Mouse (Mus musculus): ENCODE measurements around the gene L3mbtl3. TPM values are rescaled to one million over a fixed set of nuclear protein-coding genes. Genes with fewer than 3 reads are reported as not detected.

Gene L3mbtl3
- 4.0 and 4.3 TPM in 2 replicates for polyA plus RNA-seq (2012; ENCODE audit: insufficient read depth, insufficient read length, missing spikeins)

GRCm38 (mm10) chr10:26375790-26376545 lies at the start of gene L3mbtl3:
Gene L3mbtl3, minus strand, starts transcription at chr10:26375971.
- Histone ChIP-seq H3K4me3 (ENCODE audit: insufficient read depth, low read length) (peak within 1 kb of the TSS; percentile 69), H3K27ac (ENCODE audit: insufficient read depth, low read depth, low read length) (peak within 1 kb of the TSS; percentile 37), H3K4me1 (ENCODE audit: control insufficient read depth, insufficient read depth, low read length) (no peaks in the 10 kb centered on the region)
- no peak for TF ChIP-seq POLR2A (IDR thresholded peaks at IDR 0.05; ENCODE audit: borderline replicate concordance, low read depth, low read length)
- TF ChIP-seq CTCF (IDR thresholded peaks at IDR 0.05; ENCODE audit: low read depth, low read length): no peak

- no peak for TF ChIP-seq POLR2A (IDR thresholded peaks at IDR 0.05; ENCODE audit: borderline replicate concordance, low read depth, low read length)
- no peak for TF ChIP-seq CTCF (IDR thresholded peaks at IDR 0.05; ENCODE audit: low read depth, low read length)
- 0 out of 2 replicates have a peak, but pooled peaks cover 2% of the 10 kb centered on the region for H3K4me1 ChIP-seq (ENCODE audit: control insufficient read depth, insufficient read depth, low read length)
- no peak overlapping the region for H3K27ac ChIP-seq (ENCODE audit: insufficient read depth, low read depth, low read length)
- no peak overlapping the region for H3K4me3 ChIP-seq (ENCODE audit: insufficient read depth, low read length)
Observed at GRCm38 (mm10) chr10:26421168-26421567, 45.4 kb upstream of the L3mbtl3 start.

GRCm38 (mm10) chr10:26388656-26389055 lies 12.9 kb upstream of the L3mbtl3 start:
- no peak for TF ChIP-seq POLR2A (IDR thresholded peaks at IDR 0.05; ENCODE audit: borderline replicate concordance, low read depth, low read length)
- TF ChIP-seq CTCF (IDR thresholded peaks at IDR 0.05; ENCODE audit: low read depth, low read length): no peak

DNA sequence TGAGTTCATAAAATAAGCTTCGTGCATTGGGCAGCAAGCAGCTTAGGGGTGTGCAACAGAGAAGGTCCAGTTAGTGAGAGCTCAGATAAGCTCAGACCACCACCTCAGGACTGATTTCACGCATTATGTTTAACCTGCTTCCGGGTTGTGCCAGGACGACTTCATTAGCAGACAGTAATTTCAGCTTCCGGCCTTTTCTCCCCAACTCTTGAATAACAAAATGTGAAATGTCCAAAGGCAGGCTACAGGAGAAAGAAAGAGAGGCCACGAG lies 1.5 kb upstream of the L3mbtl3 start:
- H3K4me1 ChIP-seq (ENCODE audit: control insufficient read depth, insufficient read depth, low read length): no peaks in the 10 kb centered on the region
- H3K27ac ChIP-seq (ENCODE audit: insufficient read depth, low read depth, low read length): no peak overlapping the region
- H3K4me3 ChIP-seq (ENCODE audit: insufficient read depth, low read length): no peak overlapping the region
- TF ChIP-seq POLR2A (IDR thresholded peaks at IDR 0.05; ENCODE audit: borderline replicate concordance, low read depth, low read length) (no peak), CTCF (IDR thresholded peaks at IDR 0.05; ENCODE audit: low read depth, low read length) (no peak)

More at GRCm38 (mm10) chr10:26388656-26389055, 12.9 kb upstream of the L3mbtl3 start:
- no peak overlapping the region for H3K27ac ChIP-seq (ENCODE audit: insufficient read depth, low read depth, low read length)
- H3K4me1 ChIP-seq (ENCODE audit: control insufficient read depth, insufficient read depth, low read length): peaks cover 2% of the 10 kb centered on the region; the same call in 1 of the 2 replicates
- no peak overlapping the region for H3K4me3 ChIP-seq (ENCODE audit: insufficient read depth, low read length)

GRCm38 (mm10) chr10:26376546-26377331 lies 968 bp upstream of the L3mbtl3 start:
- Histone ChIP-seq H3K4me3 (ENCODE audit: insufficient read depth, low read length) (peak overlapping the region; percentile 63), H3K27ac (ENCODE audit: insufficient read depth, low read depth, low read length) (peak overlapping the region; percentile 4; the same call in 1 of the 2 replicates), H3K4me1 (ENCODE audit: control insufficient read depth, insufficient read depth, low read length) (no peaks in the 10 kb centered on the region)
- TF ChIP-seq POLR2A (IDR thresholded peaks at IDR 0.05; ENCODE audit: borderline replicate concordance, low read depth, low read length) (no peak), CTCF (IDR thresholded peaks at IDR 0.05; ENCODE audit: low read depth, low read length) (no peak)

- TF ChIP-seq CTCF (IDR thresholded peaks at IDR 0.05; ENCODE audit: low read depth, low read length) (no peak), POLR2A (IDR thresholded peaks at IDR 0.05; ENCODE audit: borderline replicate concordance, low read depth, low read length) (no peak)
- Histone ChIP-seq H3K4me3 (ENCODE audit: insufficient read depth, low read length) (peak overlapping the region; percentile 63), H3K27ac (ENCODE audit: insufficient read depth, low read depth, low read length) (peak overlapping the region; percentile 24; the same call in 1 of the 2 replicates)
Observed at GRCm38 (mm10) chr10:26375351-26375751, 420 bp downstream of the L3mbtl3 start.

DNA sequence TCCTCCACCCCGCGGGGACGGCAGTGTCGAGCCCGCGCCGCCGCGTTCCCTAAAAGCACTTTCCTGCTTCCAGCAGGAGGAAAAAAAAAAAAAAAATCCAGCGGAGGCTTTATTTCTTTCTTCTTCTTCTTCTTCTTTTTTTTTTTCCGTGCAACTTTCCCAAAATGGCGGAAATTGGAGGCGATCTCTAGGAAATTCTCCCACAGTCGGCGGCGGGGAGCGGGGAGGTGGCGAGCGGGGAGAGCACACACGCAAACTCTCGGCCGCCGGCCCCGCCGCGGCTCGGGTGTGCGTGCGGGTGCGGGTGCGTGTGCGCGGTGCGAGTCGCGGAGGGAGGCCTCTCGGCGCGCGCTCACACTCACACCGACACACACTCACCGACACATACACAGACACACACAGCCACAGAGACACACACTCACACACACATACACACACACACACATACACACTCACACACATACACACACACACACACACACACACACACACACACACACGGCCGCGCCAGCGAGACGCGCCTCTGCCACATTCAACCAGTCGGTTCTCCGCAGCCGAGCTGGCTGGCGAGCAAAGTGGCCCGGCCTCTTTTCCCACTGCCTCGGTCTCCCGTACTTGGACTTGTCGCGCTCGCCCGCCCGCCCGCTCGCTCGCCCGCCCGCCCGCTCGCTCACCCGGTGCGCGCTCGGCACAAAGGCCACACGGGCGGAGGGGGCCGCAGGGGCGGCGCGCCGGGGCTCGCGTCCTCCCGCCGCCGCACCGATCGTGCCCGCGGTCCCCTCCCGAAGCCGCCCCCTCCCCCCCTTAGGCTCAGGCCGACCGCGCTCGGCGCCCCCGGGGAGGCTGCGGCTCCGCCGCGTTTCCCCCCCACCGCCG lies 1.1 kb downstream of the L3mbtl3 start:
- peak overlapping the region; percentile 69 for H3K4me3 ChIP-seq (ENCODE audit: insufficient read depth, low read length)
- H3K4me1 ChIP-seq (ENCODE audit: control insufficient read depth, insufficient read depth, low read length): no peaks in the 10 kb centered on the region
- peak overlapping the region; percentile 37 for H3K27ac ChIP-seq (ENCODE audit: insufficient read depth, low read depth, low read length)
- TF ChIP-seq POLR2A (IDR thresholded peaks at IDR 0.05; ENCODE audit: borderline replicate concordance, low read depth, low read length) (no peak), CTCF (IDR thresholded peaks at IDR 0.05; ENCODE audit: low read depth, low read length) (no peak)

More at GRCm38 (mm10) chr10:26375351-26375751, 420 bp downstream of the L3mbtl3 start:
- H3K4me1 ChIP-seq (ENCODE audit: control insufficient read depth, insufficient read depth, low read length): no peaks in the 10 kb centered on the region

DNA sequence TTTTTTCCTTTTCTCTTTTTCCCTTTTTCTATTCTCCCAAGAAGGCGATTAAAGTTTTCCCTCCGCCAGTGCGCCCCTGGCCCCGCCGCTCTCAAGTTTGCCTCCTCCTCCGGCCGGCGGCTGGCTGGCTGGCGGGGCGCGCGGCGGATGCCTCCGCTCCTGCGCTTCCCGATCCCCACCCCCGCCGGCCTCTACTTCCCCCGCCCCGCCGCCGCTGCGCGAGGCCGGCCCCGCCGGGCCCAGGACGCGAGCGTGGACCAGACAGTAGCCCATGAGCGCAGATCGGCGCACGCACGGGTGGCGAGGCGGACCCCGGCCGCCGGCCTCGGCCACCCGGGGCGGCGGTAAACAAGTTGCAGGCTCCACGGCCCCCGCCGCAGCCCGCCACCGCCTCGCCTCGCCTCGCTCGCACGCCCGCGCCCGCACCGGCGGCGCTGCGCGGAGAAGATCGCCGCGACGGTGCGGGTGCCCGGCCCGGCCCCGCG lies 1.8 kb downstream of the L3mbtl3 start:
- H3K27ac ChIP-seq (ENCODE audit: insufficient read depth, low read depth, low read length): peak overlapping the region; percentile 37
- H3K4me1 ChIP-seq (ENCODE audit: control insufficient read depth, insufficient read depth, low read length): no peaks in the 10 kb centered on the region

More for the DNA sequence above, 1.8 kb downstream of the L3mbtl3 start:
- TF ChIP-seq CTCF (IDR thresholded peaks at IDR 0.05; ENCODE audit: low read depth, low read length) (no peak), POLR2A (IDR thresholded peaks at IDR 0.05; ENCODE audit: borderline replicate concordance, low read depth, low read length) (no peak)
- H3K4me3 ChIP-seq (ENCODE audit: insufficient read depth, low read length): peak overlapping the region; percentile 69
